Mouse (Mus musculus) right cerebral cortex, postnatal 4 days (tissue): ENCODE data around the gene Aldoart1.

Source experiments
- DNase-seq: peaks from one replicate; pipeline ENCODE4 v3.0.0-alpha.2; 2022

The Aldoart1 gene

GRCm38 (mm10) chr4:72852534-72852933 lies at the start of gene Aldoart1:
Gene Aldoart1 (minus strand): TSS chr4:72852634.
- DNase-seq, result no peak

- no peak for DNase-seq
Measured at GRCm38 (mm10) chr4:72901566-72901965, 49.1 kb upstream of the Aldoart1 start.

DNA sequence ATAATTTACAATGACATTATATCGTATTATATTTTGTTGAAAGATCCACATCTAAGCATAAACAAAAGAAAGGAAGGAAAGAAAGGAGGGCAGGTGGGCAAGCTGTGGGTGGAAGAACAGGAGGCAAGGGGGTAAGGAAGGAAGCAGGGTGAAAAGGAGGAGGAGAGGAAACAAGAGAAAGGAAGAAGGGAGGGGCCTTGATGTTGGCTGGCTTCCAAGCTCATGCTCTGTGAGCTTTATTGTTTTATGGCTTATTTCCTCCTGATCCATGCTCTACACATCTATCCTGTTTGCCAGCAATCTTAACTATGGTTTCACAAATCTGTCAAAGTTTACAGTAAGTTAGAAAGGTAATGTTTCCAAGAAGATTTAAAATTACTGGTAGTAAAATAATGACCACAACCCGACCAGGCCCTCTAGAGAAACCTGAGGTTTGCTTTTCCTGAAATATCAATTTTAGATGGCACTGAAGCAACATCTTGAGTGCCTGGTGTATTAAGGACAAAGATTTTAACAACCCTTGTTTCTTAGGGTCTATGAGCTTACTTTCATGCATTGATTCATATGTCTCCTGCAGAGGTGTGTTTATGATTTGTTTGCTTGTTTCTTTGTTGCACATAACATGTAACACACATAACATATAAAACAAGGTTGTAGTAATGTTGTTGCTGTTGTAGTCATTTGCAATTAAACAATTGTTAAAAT lies 13.1 kb upstream of the Aldoart1 start:
- DNase-seq, result no peak

DNA sequence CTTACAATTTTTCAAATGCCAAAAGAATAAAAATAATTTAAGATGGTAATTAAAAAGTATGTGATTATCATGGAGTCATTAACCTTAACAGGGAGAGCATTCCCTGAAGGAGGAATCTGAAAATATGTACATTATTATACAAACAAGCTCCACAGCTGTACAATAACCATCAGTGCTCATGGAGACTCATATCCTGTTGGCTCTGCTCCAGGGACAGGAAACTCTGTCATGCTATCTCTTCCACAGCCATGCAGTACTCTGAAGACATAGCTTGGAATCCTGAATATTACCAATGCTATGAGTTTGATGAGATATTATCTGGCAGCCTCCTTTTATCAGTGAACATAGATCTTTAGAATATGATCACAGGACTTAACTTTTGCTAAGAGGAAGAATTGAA lies 8.2 kb downstream of the Aldoart1 start:
- DNase-seq, result no peak

DNA sequence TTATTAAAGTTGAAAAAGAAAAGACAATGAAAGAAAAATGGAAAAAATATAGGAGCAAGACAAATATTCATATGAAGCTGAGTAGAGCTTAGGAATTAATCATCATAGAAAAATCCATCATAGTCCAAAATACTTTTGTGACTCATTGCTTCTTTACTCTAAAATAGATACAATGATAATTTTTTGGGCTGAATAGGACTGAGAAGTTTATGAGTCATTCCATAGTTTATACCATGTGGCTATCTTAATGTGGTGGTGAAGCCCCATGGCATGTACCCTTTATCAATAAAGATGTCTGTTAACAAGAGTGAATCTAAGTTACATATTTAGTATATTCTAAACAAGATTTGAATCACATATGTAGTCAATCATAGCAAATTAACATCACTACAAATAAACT lies 9.4 kb downstream of the Aldoart1 start:
- DNase-seq, result no peak

DNA sequence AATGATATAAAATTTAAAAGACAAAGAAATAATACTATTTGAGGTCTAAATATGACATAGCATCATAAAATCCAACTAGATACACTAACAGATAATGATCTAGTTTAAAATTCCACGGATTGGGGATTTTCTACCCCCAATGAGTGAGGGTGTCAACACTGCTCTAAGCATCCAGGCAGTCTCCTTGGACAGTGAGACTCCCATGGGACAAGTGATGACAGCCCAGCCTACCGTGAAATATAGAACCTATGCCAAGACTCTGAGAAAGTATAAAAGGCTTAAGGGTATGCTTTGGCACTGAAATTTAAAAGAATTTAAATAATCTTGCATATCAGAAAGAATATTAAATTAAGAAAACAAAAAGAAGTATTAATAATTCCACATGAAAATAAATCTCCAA lies 16.0 kb downstream of the Aldoart1 start:
- no peak for DNase-seq

DNA sequence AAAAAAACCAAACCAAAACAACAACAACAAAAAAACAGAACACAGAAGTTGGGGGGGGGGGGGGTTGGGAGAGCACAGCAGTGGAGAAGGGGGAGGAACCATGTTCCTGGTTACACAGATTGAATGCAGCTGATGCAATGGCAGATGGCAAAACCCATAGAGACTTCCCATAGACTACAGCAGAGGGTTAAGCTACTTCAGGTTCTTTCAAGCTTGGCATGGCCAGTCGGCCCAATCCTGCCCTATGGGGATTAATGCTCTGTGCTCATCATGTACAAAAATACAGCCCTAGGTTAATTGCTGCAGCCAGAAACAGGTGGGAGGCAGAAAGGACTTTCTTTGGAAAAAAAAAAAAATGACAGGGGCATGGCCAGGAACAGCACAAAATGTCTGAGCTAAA lies 17.0 kb downstream of the Aldoart1 start:
- no peak for DNase-seq

DNA sequence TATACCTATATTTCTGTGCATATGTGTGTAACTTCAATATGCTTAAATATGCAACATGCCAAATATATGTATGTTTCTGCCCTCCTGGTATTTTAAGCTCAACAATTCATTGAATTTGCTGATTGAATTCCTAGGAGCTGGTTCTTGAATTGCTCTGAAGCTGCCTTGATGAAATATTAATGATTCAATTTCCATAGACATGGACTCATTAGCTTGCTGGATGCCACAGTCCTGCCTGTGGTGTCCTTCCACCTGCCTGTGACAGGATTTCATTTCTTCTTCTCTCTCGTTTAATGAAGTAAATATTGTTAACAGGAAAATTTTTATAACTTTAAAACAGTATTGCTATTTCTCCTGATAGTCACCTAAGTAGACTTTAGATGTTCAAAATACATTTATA lies 51.6 kb downstream of the Aldoart1 start:
- DNase-seq, result no peak
